Mouse (Mus musculus) B cell, adult 2 months (primary cell): ENCODE data around the gene Zkscan8.
"Not testable (repeated sequence)": the region's sequence is repeated elsewhere in the genome, so short reads cannot be mapped to it uniquely, and the experiment has no call there.

Experiments used
- DNase-seq, 2 experiments: peaks; one replicate each; pipeline ENCODE4 v3.0.0; 2022

The Zkscan8 gene

GRCm38 (mm10) chr13:21530781-21531201 lies at the start of gene Zkscan8:
TSS of gene Zkscan8 (minus strand) at chr13:21531120.
- peak; percentile 89 to 90 for DNase-seq

- DNase-seq = no peak
Measured at GRCm38 (mm10) chr13:21559793-21560192, 28.9 kb upstream of the Zkscan8 start, which contains the start of gene Olfr1535. TSS of gene Olfr1535 (minus strand) at chr13:21559893.

DNA sequence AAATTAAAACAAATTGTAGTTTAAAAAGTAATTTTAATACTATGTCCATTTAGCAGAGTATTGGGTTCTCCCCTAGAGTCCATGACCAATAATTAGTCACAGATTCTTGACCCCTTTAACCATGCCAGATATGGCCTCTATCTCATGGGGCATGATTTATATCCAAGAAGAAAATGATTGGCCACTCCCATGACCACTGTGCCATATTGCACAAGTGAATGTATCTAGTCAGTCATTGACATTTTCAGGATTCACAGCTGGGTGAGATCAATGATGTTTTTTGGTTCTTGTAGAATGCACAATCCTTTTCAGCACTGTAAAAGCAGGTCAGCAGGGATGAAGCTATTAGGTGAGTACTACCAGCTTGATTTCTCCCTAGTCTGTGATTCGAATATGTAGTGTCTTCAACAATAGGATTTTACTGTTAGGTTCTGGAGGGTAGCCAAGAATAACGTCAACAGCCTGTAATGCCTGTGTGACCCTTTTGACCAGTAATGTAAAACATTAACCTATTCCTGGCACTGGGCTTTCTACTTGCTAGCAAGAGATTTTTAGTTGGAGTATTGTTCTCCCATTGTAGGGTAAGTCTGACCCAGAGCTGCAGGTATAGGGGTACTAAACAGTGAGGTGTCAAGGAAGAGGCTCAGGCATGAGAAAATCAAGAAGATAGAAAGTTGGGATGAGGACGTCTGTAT lies 19.6 kb upstream of the Zkscan8 start:
- no peak for DNase-seq

DNA sequence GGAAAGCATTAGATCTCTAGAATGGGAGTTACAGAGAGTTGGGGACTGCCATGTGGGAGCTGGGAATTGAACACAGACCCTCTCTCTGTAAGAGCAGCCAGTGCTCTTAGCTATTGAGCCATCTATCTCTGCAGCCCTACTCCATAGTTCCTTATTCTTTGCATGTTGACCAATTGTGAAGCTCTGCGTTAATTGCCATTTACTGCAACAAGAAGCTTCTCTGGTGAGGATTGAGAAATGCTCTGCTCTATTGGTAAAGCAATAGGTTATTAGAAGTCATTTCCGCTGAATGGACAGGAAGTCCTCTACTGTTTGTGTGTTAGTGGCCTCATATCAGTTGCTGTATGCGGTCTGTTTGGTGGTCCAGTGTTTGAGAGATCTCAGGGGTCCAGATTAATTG lies 18.6 kb upstream of the Zkscan8 start:
- no peak for DNase-seq

GRCm38 (mm10) chr13:21542708-21543107 lies 11.8 kb upstream of the Zkscan8 start, which contains the start of gene Olfr1366:
TSS of gene Olfr1366 (minus strand) at chr13:21542808.
- DNase-seq = no peak

DNA sequence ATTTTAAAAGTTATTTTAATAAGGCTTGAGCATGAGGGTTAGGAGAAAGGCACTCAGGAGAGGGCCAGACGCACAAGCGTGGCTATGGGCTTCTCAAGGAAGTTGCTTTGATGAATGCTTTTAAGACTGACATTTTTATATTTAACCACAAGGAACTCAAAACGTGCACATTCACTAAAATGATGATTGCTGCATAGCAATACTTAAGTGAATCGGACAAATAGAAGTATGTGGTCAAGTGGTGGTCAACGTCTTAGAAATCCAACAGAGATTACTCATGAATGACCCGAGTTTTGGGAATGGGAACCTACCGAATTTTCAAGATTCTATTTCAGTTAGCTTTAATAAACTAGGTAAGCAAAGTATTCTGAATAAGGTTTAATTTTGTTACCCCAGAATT lies 784 bp downstream of the Zkscan8 start:
- DNase-seq = no peak

- DNase-seq = peak; percentile 83
Measured at GRCm38 (mm10) chr13:21506221-21506649, 24.7 kb downstream of the Zkscan8 start.

DNA sequence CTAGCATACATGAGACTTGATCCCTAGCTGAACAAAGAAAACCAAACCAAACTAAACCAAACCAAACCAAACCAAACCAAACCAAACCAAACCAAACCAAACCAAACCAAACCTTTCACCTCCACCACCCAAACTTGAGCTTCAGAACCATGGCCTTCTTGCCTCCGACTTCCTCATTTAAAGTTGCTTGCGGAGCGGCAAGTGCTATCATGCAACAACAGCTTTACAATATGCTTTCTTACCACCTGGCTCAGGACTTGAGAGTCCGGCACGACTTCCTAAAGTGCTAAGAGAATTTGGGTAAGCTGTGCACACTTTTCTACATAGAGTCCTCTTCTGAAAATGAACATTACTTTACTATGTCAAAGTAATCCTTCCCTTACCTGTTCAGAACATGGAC lies 28.6 kb downstream of the Zkscan8 start:
- DNase-seq = no peak

DNA sequence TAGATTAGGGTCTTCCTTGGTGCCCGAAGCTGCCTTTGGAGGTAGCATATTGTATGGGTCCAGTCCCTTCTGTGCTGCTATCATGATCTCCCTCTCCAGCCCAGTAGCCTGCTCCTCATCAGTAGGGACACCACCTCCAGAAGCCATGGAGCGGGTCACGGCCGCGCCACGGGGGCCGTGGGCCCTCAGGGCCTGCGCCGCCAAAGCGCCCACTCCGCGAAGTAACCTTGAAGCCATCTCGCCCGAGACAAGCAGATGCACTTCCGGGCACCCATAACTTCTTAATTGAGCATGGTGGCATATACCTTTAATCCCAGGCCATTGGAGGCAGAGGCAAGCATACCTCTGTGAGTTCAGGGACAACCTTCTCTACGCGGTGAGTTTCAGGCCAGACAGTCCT lies 29.7 kb downstream of the Zkscan8 start, which contains the start of gene Gm11273:
TSS of gene Gm11273 (minus strand) at position 237 of the 400 bp plus-strand sequence.
- DNase-seq = not testable (repeated sequence)

GRCm38 (mm10) chr13:21495080-21495479 lies 35.8 kb downstream of the Zkscan8 start, which contains the start of gene AK157302:
TSS of gene AK157302 (plus strand) at chr13:21495223.
- DNase-seq = no peak

DNA sequence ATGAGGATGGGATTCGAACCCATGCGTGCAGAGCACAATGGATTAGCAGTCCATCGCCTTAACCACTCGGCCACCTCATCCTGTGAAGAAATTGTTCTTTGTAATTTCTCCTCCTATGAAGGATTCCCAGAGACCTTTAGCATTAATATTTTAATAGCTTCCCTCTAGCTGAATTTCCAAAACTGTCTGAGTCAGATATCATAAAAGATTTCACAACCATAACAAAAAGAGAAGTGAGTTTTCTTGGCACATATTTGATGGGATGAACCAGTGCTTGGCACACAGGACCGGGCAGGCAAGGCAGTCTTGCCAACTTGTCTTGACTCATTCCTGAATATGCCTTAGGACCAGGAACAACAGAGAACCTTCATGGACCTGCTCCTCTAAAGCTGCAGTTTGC lies 38.1 kb downstream of the Zkscan8 start:
- no peak for DNase-seq

GRCm38 (mm10) chr13:21486881-21487280 lies 44.0 kb downstream of the Zkscan8 start:
- DNase-seq = no peak

- DNase-seq = not testable (repeated sequence)
Measured at GRCm38 (mm10) chr13:21478759-21479670, 51.9 kb downstream of the Zkscan8 start, which contains the start of the genes Zkscan4 and Gm10065. TSS of gene Zkscan4 (plus strand) at chr13:21478907. TSS of gene Gm10065 (minus strand) at chr13:21479441.

DNA sequence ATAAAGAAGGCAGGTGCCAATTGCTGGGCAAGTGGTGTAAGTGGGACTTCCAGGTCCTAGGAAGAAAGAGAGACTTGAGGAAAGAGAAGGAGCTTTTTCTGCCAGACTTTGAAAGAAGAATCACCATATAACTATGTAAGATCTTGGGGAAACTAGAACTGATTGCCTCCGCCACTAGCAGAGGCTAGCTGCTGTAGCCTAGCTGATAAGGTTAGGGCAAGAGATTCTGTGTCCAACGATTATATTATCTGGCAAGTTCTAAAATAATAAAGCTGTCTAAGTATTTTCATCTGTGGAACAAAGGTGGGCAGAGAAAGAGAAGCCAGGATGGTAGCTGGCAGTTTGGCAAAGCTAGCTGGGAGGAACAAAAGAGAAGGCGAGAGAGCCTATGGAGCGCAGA lies 58.5 kb downstream of the Zkscan8 start:
- no peak for DNase-seq

DNA sequence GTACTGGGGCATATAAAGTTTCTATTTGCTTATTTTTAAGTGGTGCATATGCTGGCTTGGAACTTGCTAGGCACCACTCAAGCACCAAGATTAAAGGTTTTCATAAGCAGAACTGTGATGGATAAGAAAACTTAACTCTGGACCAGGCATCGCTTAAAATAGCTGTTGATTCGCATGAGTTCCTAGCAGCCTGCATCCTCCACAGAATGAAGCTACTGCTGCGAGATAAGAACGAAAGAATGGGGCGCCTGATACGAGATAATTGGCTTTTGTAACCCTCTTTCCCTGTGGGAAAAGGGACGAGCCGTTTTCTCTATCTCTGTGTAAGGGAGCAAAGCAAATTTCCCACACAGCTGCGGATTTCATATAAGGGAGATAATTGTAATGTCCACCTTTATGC lies 61.8 kb downstream of the Zkscan8 start:
- no peak for DNase-seq

- peak; percentile 64 to 72 for DNase-seq
Measured at GRCm38 (mm10) chr13:21468061-21469019, 62.6 kb downstream of the Zkscan8 start, which contains the start of gene Nkapl. TSS of gene Nkapl (minus strand) at chr13:21468509.

GRCm38 (mm10) chr13:21467336-21467735 lies 63.6 kb downstream of the Zkscan8 start:
- no peak for DNase-seq
